Mouse (Mus musculus): ENCODE measurements around the gene Tyrp1. TPM values are rescaled to one million over a fixed set of nuclear protein-coding genes. Genes with fewer than 3 reads are reported as not detected.

Tyrp1 gene
- not detected in 2 replicates for polyA plus RNA-seq (2015; fragmentation: Nextera tagmentation; extraction: Ambion mirVana)

- no peaks in the 10 kb centered on the region for H3K36me3 ChIP-seq (ENCODE audit: control insufficient read depth, insufficient read depth, low read length)
- no peak within 1 kb of the TSS for H3K27ac ChIP-seq (ENCODE audit: low read length)
- H3K9ac ChIP-seq (ENCODE audit: low read length) = no peak within 1 kb of the TSS
- H3K4me2 ChIP-seq (ENCODE audit: low read depth, low read length) = no peak within 1 kb of the TSS
- no peaks in the 10 kb centered on the region for H3K27me3 ChIP-seq (ENCODE audit: control insufficient read depth, insufficient read depth, low read length)
- H3K4me1 ChIP-seq (ENCODE audit: control insufficient read depth, insufficient read depth, low read length) = no peaks in the 10 kb centered on the region
- ATAC-seq (ENCODE audit: insufficient read depth, low FRiP score) = no peak
- 55% methylated on average over 3 of the region's 3 CpGs for WGBS
- no peak within 1 kb of the TSS for H3K4me3 ChIP-seq (replicated peaks; ENCODE audit: low read length)
- H3K9me3 ChIP-seq (replicated peaks; ENCODE audit: control insufficient read depth, low read length) = no peaks in the 10 kb centered on the region
Observed at GRCm38 (mm10) chr4:80834050-80834449, at the start of gene Tyrp1. TSS of gene Tyrp1 (plus strand) at chr4:80834123.

DNA sequence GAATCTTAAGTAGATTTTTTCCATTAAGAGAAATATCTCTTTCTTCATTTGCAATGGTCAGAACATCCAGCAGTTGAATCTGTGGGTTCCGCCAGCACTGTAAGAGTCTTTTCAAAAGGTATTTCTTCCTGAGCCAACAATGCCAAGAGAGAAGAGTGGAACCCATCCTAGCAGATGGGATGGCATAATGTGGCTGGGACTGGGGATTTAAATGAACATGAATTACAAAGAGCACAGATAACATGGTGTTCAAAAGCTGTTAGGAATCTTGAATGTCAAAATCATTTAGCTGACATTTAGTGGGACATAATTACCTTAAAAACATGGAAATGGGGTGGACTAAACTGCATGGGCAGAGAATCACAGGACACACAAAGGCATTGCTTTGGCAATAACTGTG is 45.6 kb upstream of the Tyrp1 start:
- no peaks in the 10 kb centered on the region for H3K27me3 ChIP-seq (ENCODE audit: control insufficient read depth, insufficient read depth, low read length)
- 92% methylated on average over 1 of the region's 1 CpGs for WGBS
- H3K4me1 ChIP-seq (ENCODE audit: control insufficient read depth, insufficient read depth, low read length) = no peaks in the 10 kb centered on the region
- H3K4me2 ChIP-seq (ENCODE audit: low read depth, low read length) = no peak overlapping the region
- no peak overlapping the region for H3K9ac ChIP-seq (ENCODE audit: low read length)
- ATAC-seq (ENCODE audit: insufficient read depth, low FRiP score) = no peak
- H3K36me3 ChIP-seq (ENCODE audit: control insufficient read depth, insufficient read depth, low read length) = no peaks in the 10 kb centered on the region
- H3K9me3 ChIP-seq (replicated peaks; ENCODE audit: control insufficient read depth, low read length) = no peaks in the 10 kb centered on the region
- no peak overlapping the region for H3K27ac ChIP-seq (ENCODE audit: low read length)
- no peak overlapping the region for H3K4me3 ChIP-seq (replicated peaks; ENCODE audit: low read length)

DNA sequence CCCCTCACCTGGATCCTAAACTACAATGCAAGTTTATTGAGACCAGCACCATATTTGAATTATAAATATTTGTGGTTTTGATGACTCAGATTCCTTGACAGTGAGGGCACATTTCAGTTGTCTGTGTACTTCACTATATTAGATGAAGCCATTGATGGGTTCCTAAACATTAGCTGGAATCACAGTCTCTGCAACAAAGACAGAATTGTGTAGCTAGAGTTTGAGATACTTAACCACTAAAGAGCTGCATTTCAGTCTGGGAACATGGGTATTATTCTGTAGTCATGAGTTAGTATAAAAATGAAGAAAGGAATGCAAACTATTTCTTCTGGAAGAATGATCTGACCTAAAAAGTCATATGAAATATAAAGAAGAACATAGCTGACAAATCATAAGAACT is 14.4 kb upstream of the Tyrp1 start:
- H3K4me1 ChIP-seq (ENCODE audit: control insufficient read depth, insufficient read depth, low read length) = no peaks in the 10 kb centered on the region
- no peak overlapping the region for H3K4me2 ChIP-seq (ENCODE audit: low read depth, low read length)
- no peaks in the 10 kb centered on the region for H3K27me3 ChIP-seq (ENCODE audit: control insufficient read depth, insufficient read depth, low read length)
- no peak overlapping the region for H3K4me3 ChIP-seq (replicated peaks; ENCODE audit: low read length)
- no peak for ATAC-seq (ENCODE audit: insufficient read depth, low FRiP score)
- no peaks in the 10 kb centered on the region for H3K36me3 ChIP-seq (ENCODE audit: control insufficient read depth, insufficient read depth, low read length)
- H3K9me3 ChIP-seq (replicated peaks; ENCODE audit: control insufficient read depth, low read length) = no peaks in the 10 kb centered on the region
- H3K9ac ChIP-seq (ENCODE audit: low read length) = no peak overlapping the region
- H3K27ac ChIP-seq (ENCODE audit: low read length) = no peak overlapping the region

- Histone ChIP-seq H3K9ac (ENCODE audit: low read length) (no peak overlapping the region), H3K27me3 (ENCODE audit: control insufficient read depth, insufficient read depth, low read length) (no peaks in the 10 kb centered on the region)
Observed at GRCm38 (mm10) chr4:80821945-80822344, 12.0 kb upstream of the Tyrp1 start.

GRCm38 (mm10) chr4:80828232-80828631 is 5.7 kb upstream of the Tyrp1 start:
- Histone ChIP-seq H3K9me3 (replicated peaks; ENCODE audit: control insufficient read depth, low read length) (no peaks in the 10 kb centered on the region), H3K4me1 (ENCODE audit: control insufficient read depth, insufficient read depth, low read length) (no peaks in the 10 kb centered on the region), H3K9ac (ENCODE audit: low read length) (no peak overlapping the region), H3K27me3 (ENCODE audit: control insufficient read depth, insufficient read depth, low read length) (no peaks in the 10 kb centered on the region), H3K27ac (ENCODE audit: low read length) (no peak overlapping the region), H3K36me3 (ENCODE audit: control insufficient read depth, insufficient read depth, low read length) (no peaks in the 10 kb centered on the region), H3K4me2 (ENCODE audit: low read depth, low read length) (no peak overlapping the region), H3K4me3 (replicated peaks; ENCODE audit: low read length) (no peak overlapping the region)
- no peak for ATAC-seq (ENCODE audit: insufficient read depth, low FRiP score)
- WGBS = 30% methylated on average over 2 of the region's 2 CpGs

More at GRCm38 (mm10) chr4:80821945-80822344, 12.0 kb upstream of the Tyrp1 start:
- no peaks in the 10 kb centered on the region for H3K4me1 ChIP-seq (ENCODE audit: control insufficient read depth, insufficient read depth, low read length)
- WGBS = 79% methylated on average over 3 of the region's 3 CpGs
- H3K36me3 ChIP-seq (ENCODE audit: control insufficient read depth, insufficient read depth, low read length) = no peaks in the 10 kb centered on the region
- H3K4me2 ChIP-seq (ENCODE audit: low read depth, low read length) = no peak overlapping the region
- no peak for ATAC-seq (ENCODE audit: insufficient read depth, low FRiP score)
- H3K9me3 ChIP-seq (replicated peaks; ENCODE audit: control insufficient read depth, low read length) = no peaks in the 10 kb centered on the region
- no peak overlapping the region for H3K27ac ChIP-seq (ENCODE audit: low read length)
- no peak overlapping the region for H3K4me3 ChIP-seq (replicated peaks; ENCODE audit: low read length)

DNA sequence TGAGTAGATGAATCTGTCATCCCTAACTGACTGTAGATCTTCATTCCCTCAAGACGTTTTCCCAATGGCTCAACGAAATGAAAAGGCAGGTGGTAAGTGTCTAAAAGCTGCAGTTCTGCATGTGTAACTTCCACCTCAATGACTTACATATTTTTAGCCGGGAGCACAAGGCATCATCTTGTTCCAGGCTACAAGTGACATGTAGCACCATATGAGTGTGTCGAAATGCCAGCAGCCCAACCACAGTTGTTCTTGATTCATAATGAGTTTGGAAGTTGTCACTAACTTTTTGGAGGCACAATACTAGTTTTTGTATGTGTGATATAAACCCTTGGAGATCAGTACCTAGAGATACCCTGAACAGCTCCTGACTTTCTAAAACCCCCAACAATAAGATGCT is 5.4 kb downstream of the Tyrp1 start:
- H3K27ac ChIP-seq (ENCODE audit: low read length) = no peak overlapping the region
- no peaks in the 10 kb centered on the region for H3K4me1 ChIP-seq (ENCODE audit: control insufficient read depth, insufficient read depth, low read length)
- ATAC-seq (ENCODE audit: insufficient read depth, low FRiP score) = no peak
- H3K4me3 ChIP-seq (replicated peaks; ENCODE audit: low read length) = no peak overlapping the region
- no peaks in the 10 kb centered on the region for H3K9me3 ChIP-seq (replicated peaks; ENCODE audit: control insufficient read depth, low read length)
- H3K9ac ChIP-seq (ENCODE audit: low read length) = no peak overlapping the region
- 68% methylated on average over 4 of the region's 4 CpGs for WGBS
- H3K27me3 ChIP-seq (ENCODE audit: control insufficient read depth, insufficient read depth, low read length) = no peaks in the 10 kb centered on the region
- no peak overlapping the region for H3K4me2 ChIP-seq (ENCODE audit: low read depth, low read length)
- H3K36me3 ChIP-seq (ENCODE audit: control insufficient read depth, insufficient read depth, low read length) = no peaks in the 10 kb centered on the region

DNA sequence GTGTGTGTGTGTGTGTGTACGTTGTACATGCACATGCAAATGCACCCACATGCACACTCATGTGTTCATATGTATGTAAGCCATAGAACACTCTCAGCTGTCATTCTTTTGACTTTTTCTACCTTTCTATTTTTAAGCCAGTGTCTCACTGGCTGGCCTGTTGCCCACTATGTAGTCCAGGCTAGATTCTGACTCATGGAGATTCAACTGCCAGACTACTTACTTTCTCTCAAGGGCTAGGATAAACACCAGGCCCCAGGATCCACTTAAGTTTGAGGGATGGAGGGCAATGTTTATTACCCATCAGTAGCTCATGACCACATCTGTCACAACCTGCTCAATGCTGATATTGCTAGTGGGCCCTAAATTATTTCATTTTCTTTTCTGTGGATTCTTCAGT is 8.1 kb downstream of the Tyrp1 start:
- no peak overlapping the region for H3K9ac ChIP-seq (ENCODE audit: low read length)
- no peak for ATAC-seq (ENCODE audit: insufficient read depth, low FRiP score)
- 92% methylated on average over 1 of the region's 1 CpGs for WGBS
- no peaks in the 10 kb centered on the region for H3K9me3 ChIP-seq (replicated peaks; ENCODE audit: control insufficient read depth, low read length)
- H3K36me3 ChIP-seq (ENCODE audit: control insufficient read depth, insufficient read depth, low read length) = no peaks in the 10 kb centered on the region
- H3K4me3 ChIP-seq (replicated peaks; ENCODE audit: low read length) = no peak overlapping the region
- no peak overlapping the region for H3K4me2 ChIP-seq (ENCODE audit: low read depth, low read length)
- no peaks in the 10 kb centered on the region for H3K27me3 ChIP-seq (ENCODE audit: control insufficient read depth, insufficient read depth, low read length)
- no peak overlapping the region for H3K27ac ChIP-seq (ENCODE audit: low read length)
- H3K4me1 ChIP-seq (ENCODE audit: control insufficient read depth, insufficient read depth, low read length) = no peaks in the 10 kb centered on the region

DNA sequence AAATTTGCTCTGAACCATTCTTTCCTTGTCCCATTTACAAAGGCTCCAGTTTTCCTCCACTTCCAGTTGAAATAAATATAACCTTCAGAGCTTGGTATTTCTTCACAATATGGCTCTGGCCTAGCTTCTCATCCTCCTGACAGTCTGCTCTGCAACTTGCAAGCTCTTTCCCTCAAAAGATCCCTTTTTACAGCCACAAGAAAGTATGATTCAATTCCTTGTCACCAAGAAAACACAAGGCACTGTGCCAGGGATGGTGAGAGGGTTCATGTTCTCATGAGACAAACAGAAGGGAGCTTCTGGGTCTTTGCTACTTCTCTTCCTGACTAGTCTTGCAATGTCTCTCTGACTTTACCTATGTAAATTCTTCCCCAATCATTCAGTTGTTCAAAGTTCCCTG is 9.8 kb downstream of the Tyrp1 start:
- Histone ChIP-seq H3K27ac (ENCODE audit: low read length) (no peak overlapping the region), H3K9ac (ENCODE audit: low read length) (no peak overlapping the region), H3K36me3 (ENCODE audit: control insufficient read depth, insufficient read depth, low read length) (no peaks in the 10 kb centered on the region), H3K9me3 (replicated peaks; ENCODE audit: control insufficient read depth, low read length) (no peaks in the 10 kb centered on the region), H3K4me1 (ENCODE audit: control insufficient read depth, insufficient read depth, low read length) (no peaks in the 10 kb centered on the region), H3K27me3 (ENCODE audit: control insufficient read depth, insufficient read depth, low read length) (no peaks in the 10 kb centered on the region), H3K4me2 (ENCODE audit: low read depth, low read length) (no peak overlapping the region), H3K4me3 (replicated peaks; ENCODE audit: low read length) (no peak overlapping the region)
- no peak for ATAC-seq (ENCODE audit: insufficient read depth, low FRiP score)

- 49% methylated on average over 3 of the region's 3 CpGs for WGBS
- ATAC-seq (ENCODE audit: insufficient read depth, low FRiP score) = no peak
- no peaks in the 10 kb centered on the region for H3K9me3 ChIP-seq (replicated peaks; ENCODE audit: control insufficient read depth, low read length)
- H3K27ac ChIP-seq (ENCODE audit: low read length) = no peak overlapping the region
- no peaks in the 10 kb centered on the region for H3K36me3 ChIP-seq (ENCODE audit: control insufficient read depth, insufficient read depth, low read length)
- no peak overlapping the region for H3K4me2 ChIP-seq (ENCODE audit: low read depth, low read length)
- H3K9ac ChIP-seq (ENCODE audit: low read length) = no peak overlapping the region
- H3K4me1 ChIP-seq (ENCODE audit: control insufficient read depth, insufficient read depth, low read length) = no peaks in the 10 kb centered on the region
- no peaks in the 10 kb centered on the region for H3K27me3 ChIP-seq (ENCODE audit: control insufficient read depth, insufficient read depth, low read length)
- no peak overlapping the region for H3K4me3 ChIP-seq (replicated peaks; ENCODE audit: low read length)
Observed at GRCm38 (mm10) chr4:80846052-80846451, 12.1 kb downstream of the Tyrp1 start.

Measured in stomach, embryonic 16.5 days (tissue).